Mouse (Mus musculus) liver, adult 2 months (tissue): ENCODE data around the gene Abcg4. TPM values are rescaled to one million over a fixed set of nuclear protein-coding genes. Genes with fewer than 3 reads are reported as not detected.
A peak's percentile ranks its signal among the peaks of the same experiment; 100 is the strongest.
"Not testable (repeated sequence)": the region's sequence is repeated elsewhere in the genome, so short reads cannot be mapped to it uniquely, and the experiment has no call there.

Experiments used
- DNase-seq: peaks from one replicate; pipeline ENCODE4 v3.0.0-alpha.2; 2011; ENCODE audit warnings: low read depth, low spot score; ENCODE audit errors: extremely low read depth
- H3K27ac ChIP-seq: fragments of 200-500 bp; replicated peaks from 2 replicates; pipeline ENCODE4 v1.5.1; 2012; ENCODE audit warnings: low read depth, mild to moderate bottlenecking, control low read depth, inconsistent platforms, low read length; ENCODE audit not compliant: insufficient read depth
- H3K27me3 ChIP-seq: fragments of 200-500 bp; 2 replicates; pipeline ENCODE4 v1.6.1; 2012; ENCODE audit warnings: mild to moderate bottlenecking, moderate library complexity, low read length, inconsistent platforms; ENCODE audit not compliant: control insufficient read depth, insufficient read depth
- H3K36me3 ChIP-seq: fragments of 200-500 bp; 2 replicates; pipeline ENCODE4 v1.6.1; 2012; ENCODE audit warnings: low read length, inconsistent platforms; ENCODE audit not compliant: control insufficient read depth, insufficient read depth
- H3K4me1 ChIP-seq: fragments of 200-500 bp; 2 replicates; pipeline ENCODE4 v1.6.1; 2011; ENCODE audit warnings: low read length; ENCODE audit not compliant: control insufficient read depth, insufficient read depth
- H3K4me3 ChIP-seq: fragments of 200-500 bp; 2 replicates; pipeline ENCODE4 v1.5.1; 2011; ENCODE audit warnings: low read depth, mild to moderate bottlenecking, control low read depth, low read length, moderate library complexity; ENCODE audit not compliant: insufficient read depth
- H3K79me2 ChIP-seq: fragments of 200-500 bp; 2 replicates; pipeline ENCODE4 v1.6.1; 2012; ENCODE audit warnings: inconsistent platforms, mild to moderate bottlenecking, low read length, moderate library complexity; ENCODE audit not compliant: control insufficient read depth, insufficient read depth
- H3K9ac ChIP-seq: fragments of 200-500 bp; 2 replicates; pipeline ENCODE4 v1.6.1; 2012; ENCODE audit warnings: low read depth, mild to moderate bottlenecking, control low read depth, inconsistent platforms, low read length
- CTCF ChIP-seq: fragments of 200-500 bp; IDR thresholded peaks from 2 replicates; pipeline ENCODE4 v1.5.1; 2011; ENCODE audit warnings: low read depth, low read length, control low read depth
- POLR2A ChIP-seq: fragments of 200-500 bp; IDR thresholded peaks from 2 replicates; pipeline ENCODE4 v1.6.1; 2011; ENCODE audit warnings: low read length, control low read depth; ENCODE audit not compliant: insufficient read depth; ENCODE audit errors: extremely low read depth
- WGBS: fragments of 180-500 bp; shearing (Covaris S2); methylation state at CpG from one replicate; pipeline ENCODE4 v1.1.7; 2018; 5-methylcytosine and 5-hydroxymethylcytosine counted together
- polyA plus RNA-seq: library from polyadenylated mRNA; depleted of rRNA; stranded (reverse); fragments of >200 nt; gene quantifications from 2 replicates; pipeline ENCODE4 v1.2.3, GENCODE M21; 2012
- total RNA-seq: library from RNA; depleted of rRNA; stranded (reverse); fragments of >200 nt; gene quantifications from 2 replicates; pipeline ENCODE4 v1.2.3, GENCODE M21; 2014

Abcg4 gene
- total and polyA plus RNA-seq, 2 experiments = 0.11 TPM; not detected in 1

DNA sequence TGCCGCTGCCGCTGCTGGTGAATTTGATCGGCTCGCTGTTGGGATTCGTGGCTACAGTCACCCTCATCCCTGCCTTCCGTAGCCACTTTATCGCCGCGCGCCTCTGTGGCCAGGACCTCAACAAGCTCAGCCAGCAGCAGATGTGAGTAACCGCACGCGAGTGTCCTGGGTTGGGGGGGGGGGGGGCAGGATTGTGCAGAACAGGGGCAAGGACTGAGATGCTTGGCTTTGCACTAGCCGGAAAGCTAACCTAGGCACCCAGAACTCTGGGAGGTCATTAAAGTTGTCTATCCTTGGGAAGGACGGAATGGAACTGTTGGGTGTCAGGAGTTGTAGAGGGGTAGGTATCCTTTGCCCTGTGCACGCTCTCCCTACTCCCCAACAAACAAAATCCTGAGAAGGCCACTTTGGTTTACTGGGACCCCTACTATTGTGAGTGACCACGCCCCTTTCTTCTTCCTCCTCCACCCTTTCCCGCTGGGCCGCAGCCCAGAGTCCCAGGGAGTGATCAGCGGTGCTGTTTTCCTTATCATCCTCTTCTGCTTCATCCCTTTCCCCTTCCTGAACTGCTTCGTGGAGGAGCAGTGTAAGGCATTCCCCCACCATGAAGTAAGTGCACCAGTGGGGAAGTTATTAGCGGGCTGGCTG, 38.8 kb upstream of the Abcg4 start:
- Histone ChIP-seq H3K27ac (peak overlapping the region; percentile 76), H3K79me2 (peaks cover 8% of the 10 kb centered on the region; the same call in 1 of the 2 replicates), H3K4me3 (peak overlapping the region; percentile 78), H3K27me3 (no peaks in the 10 kb centered on the region), H3K4me1 (peaks cover 3% of the 10 kb centered on the region; the same call in 1 of the 2 replicates), H3K9ac (peak overlapping the region; percentile 83), H3K36me3 (peaks cover 15% of the 10 kb centered on the region; the same call in 1 of the 2 replicates)
- no peak for TF ChIP-seq POLR2A
- TF ChIP-seq CTCF = no peak
- DNase-seq = no peak
- 3% methylated on average over 22 of the region's 22 CpGs for WGBS

DNA sequence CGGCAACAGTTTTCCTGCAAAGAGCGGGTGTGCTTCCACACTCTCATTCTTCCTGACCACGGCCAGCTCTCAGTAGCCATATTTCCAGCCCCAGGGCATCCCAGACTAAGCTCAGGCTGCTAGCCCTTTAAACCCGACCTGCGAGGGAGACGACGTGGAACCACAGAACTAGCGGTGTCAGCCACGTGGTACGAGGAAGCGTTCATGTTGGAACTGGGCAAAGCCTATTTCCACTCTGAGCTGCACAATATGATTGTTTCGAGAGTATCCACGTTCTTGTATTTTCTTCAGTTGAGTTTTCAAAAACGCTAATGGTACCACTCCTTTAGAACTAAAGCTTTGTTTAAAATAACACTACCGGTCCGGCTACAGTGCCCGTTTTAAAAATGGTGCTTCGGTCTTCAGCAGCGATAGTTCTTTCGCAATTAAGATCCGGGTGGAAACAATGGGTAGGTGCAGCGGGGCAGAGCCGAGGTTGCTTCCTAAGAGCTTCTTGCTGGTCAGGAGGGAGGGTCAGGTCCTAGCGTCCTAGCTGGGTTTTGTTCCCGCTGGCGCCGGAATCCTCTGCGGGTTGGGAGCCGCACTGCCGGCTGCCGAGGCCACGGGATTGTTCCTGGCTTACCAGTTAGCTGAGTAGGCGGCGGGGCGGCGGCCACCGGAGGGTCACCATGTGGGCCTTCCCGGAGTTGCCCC, 38.1 kb upstream of the Abcg4 start:
- H3K4me3 ChIP-seq = peak overlapping the region; percentile 78

DNA sequence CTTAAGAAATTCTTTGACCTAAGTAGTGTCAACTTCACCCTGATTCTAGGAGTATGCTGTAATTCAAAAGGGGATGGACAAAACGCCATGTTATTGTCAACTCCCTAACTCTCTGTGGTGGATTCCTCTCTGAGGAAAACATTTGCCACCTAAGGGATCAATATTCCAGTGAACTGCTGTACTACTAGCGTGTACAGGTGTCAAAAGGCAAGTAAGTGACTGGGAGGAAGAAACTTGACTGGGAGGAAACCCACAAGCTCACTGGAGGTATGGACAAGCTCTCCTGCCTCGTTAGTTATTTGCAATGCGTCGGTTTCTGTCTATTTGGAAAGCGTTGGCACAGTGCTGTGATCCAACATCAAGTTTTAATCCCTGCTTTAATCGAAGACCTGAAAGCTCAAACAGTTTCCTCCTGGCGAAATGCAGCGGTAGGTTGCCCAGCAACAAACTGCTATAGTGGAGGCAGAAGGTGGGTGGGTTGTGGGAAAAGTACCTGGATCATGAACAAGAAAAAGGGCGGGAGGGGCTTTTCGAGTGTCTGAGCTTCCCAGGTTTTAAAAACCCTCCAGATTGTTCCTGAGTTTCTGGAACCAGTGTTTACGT, 37.5 kb upstream of the Abcg4 start, which contains the start of gene Dpagt1:
Gene Dpagt1, plus strand, starts transcription at position 252 of the 603 bp plus-strand sequence.
- WGBS = 1% methylated on average over 12 of the region's 12 CpGs
- H3K4me1 ChIP-seq = peaks cover 4% of the 10 kb centered on the region; the same call in 1 of the 2 replicates
- peak within 1 kb of the TSS; percentile 82 for H3K27ac ChIP-seq
- TF ChIP-seq CTCF = no peak
- no peak for TF ChIP-seq POLR2A
- H3K36me3 ChIP-seq = peaks cover 7% of the 10 kb centered on the region; the same call in 1 of the 2 replicates
- H3K27me3 ChIP-seq = no peaks in the 10 kb centered on the region
- peak; percentile 66 for DNase-seq
- peaks cover 8% of the 10 kb centered on the region; the same call in 1 of the 2 replicates for H3K79me2 ChIP-seq
- H3K4me3 ChIP-seq = peak within 1 kb of the TSS; percentile 78
- H3K9ac ChIP-seq = peak within 1 kb of the TSS; percentile 83

More for the DNA sequence above, 38.1 kb upstream of the Abcg4 start:
- peak; percentile 90 for DNase-seq
- under 1% methylated on average over 38 of the region's 38 CpGs for WGBS
- Histone ChIP-seq H3K9ac (peak overlapping the region; percentile 83), H3K27me3 (no peaks in the 10 kb centered on the region), H3K27ac (peak overlapping the region; percentile 82), H3K36me3 (peaks cover 10% of the 10 kb centered on the region; the same call in 1 of the 2 replicates), H3K4me1 (peaks cover 3% of the 10 kb centered on the region; the same call in 1 of the 2 replicates), H3K79me2 (peaks cover 8% of the 10 kb centered on the region; the same call in 1 of the 2 replicates)
- TF ChIP-seq CTCF (no peak), POLR2A (0 out of 2 replicates have a peak, but pooled peaks have one; percentile 50)

DNA sequence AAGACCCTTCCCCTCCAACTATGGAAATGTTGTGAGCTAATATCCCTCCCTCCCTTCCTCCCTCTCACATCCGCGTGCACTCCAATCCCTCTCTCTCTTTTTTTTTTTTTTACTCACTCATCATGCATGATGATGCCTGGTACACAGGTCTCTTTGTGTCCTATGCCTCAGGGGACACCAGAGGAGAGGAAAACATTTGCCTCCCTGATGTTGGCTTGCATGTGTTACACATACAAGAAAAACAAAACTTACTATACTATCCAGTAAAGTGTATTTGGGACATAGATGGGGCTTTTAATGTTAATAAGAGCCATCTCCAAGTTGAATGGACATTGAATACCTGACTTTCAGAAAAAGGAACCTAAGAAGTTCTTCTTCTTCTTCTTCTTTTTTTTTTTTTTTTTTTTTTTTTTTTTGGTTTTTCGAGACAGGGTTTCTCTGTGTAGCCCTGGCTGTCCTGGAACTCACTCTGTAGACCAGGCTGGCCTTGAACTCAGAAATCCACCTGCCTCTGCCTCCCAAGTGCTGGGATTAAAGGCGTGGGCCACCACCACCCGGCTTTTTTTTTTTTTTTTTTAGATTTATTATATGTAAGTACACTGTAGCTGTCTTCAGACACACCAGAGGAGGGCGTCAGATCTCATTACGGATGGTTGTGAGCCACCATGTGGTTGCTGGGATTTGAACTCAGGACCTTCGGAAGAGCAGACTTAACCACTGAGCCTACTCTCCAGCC, 36.8 kb upstream of the Abcg4 start:
- not testable (repeated sequence) for H3K4me3 ChIP-seq, H3K27me3 ChIP-seq, H3K36me3 ChIP-seq, H3K4me1 ChIP-seq, H3K79me2 ChIP-seq, H3K9ac ChIP-seq, DNase-seq
- H3K27ac ChIP-seq = peak overlapping the region; percentile 82; the same call in 1 of the 2 replicates
- 73% methylated on average over 7 of the region's 8 CpGs for WGBS

DNA sequence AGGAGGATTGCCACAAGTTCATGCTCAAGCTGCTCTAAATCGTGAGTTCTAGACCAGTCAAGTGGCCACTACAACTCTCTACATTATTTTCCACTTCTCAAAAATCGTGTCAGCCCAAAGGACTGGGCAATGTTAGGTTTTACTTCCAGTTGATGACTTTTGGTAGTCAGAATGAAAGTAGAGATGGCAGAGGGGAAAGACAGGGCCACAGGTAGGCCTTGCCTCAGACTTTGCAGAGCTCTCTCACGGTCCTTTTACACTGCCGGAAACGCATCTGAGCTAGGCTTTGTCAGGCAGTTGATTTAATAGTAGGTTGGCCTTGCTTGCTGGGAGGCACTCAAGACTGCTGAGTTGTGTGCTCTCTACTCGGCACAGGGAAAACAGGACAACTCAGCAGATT, 35.7 kb upstream of the Abcg4 start:
- Histone ChIP-seq H3K79me2 (peaks cover 16% of the 10 kb centered on the region), H3K4me3 (no peak overlapping the region), H3K27ac (no peak overlapping the region), H3K36me3 (peaks cover 5% of the 10 kb centered on the region; the same call in 1 of the 2 replicates), H3K4me1 (peaks cover 8% of the 10 kb centered on the region; the same call in 1 of the 2 replicates), H3K9ac (no peak overlapping the region), H3K27me3 (no peaks in the 10 kb centered on the region)
- WGBS = 90% methylated on average over 6 of the region's 6 CpGs
- DNase-seq = no peak
- TF ChIP-seq POLR2A = no peak
- no peak for TF ChIP-seq CTCF

DNA sequence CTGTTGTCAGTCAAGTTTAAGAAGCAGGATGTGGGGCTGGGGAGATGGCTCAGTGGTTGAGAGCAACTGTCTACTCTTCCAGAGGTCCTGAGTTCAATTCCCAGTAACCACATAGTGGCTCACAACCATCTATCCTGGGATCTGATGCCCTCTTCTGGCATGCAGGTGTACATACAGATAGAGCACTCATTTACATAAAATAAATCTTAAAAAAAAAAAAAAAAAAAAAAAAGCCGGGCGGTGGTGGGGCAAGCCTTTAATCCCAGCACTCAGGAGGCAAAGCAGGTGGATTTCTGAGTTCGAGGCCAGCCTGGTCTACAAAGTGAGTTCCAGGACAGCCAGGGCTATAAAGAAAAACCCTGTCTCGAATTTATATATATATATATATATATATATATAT, 35.2 kb upstream of the Abcg4 start:
- H3K4me3 ChIP-seq, H3K36me3 ChIP-seq, H3K9ac ChIP-seq, DNase-seq, H3K4me1 ChIP-seq, H3K27ac ChIP-seq, H3K27me3 ChIP-seq: not testable (repeated sequence)
- H3K79me2 ChIP-seq = peaks cover 16% of the 10 kb centered on the region
- 85% methylated on average over 3 of the region's 4 CpGs for WGBS
